Mouse (Mus musculus): Measurements from ENCODE around the gene Sbds. TPM values are rescaled to one million over a fixed set of nuclear protein-coding genes. Genes with fewer than 3 reads are reported as not detected.

The Sbds gene
- polyA plus RNA-seq, 1 experiment from 2014 or later = 83.6 TPM

DNA sequence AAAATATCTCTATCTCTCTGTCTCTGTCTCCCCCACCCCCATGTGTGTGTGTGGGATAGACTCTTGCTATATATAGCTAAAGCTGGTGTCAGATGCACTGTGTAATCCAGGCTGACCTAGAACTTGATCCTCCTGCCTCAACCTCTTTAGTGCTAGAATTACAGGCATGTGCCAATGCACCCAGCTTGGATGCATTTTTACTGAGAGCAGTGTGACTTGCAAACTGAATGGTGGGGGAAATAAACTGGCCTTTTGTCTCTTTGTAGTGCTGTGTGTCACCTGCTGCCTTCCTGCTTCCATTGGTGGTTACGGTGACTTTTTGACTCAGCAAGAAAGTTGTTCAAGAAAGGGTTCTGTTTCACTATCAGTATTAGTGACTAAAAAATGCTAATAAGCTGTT, 59.0 kb downstream of the Sbds start:
- no peaks in the 10 kb centered on the region for H3K9me3 ChIP-seq (ENCODE audit: control insufficient read depth, low read length)
- H3K4me3 ChIP-seq (ENCODE audit: low read length) = no peak overlapping the region
- 0 out of 2 replicates have a peak, but pooled peaks cover 2% of the 10 kb centered on the region for H3K4me1 ChIP-seq (ENCODE audit: control insufficient read depth, insufficient read depth, low read length)
- H3K9ac ChIP-seq (ENCODE audit: low read depth, low read length) = no peak overlapping the region
- no peak for ATAC-seq
- 92% methylated on average over 1 of the region's 1 CpGs for WGBS
- no peaks in the 10 kb centered on the region for H3K27me3 ChIP-seq (replicated peaks; ENCODE audit: control insufficient read depth, insufficient read depth, low read length)
- no peak overlapping the region for H3K27ac ChIP-seq (ENCODE audit: low read length)
- H3K36me3 ChIP-seq (ENCODE audit: control insufficient read depth, insufficient read depth, low read length) = no peaks in the 10 kb centered on the region; the same call in none of the 2 replicates
- no peak overlapping the region for H3K4me2 ChIP-seq (ENCODE audit: low read depth, low read length)

Other genes with a start within 250 kb of the Sbds start
- 74.1 and 89.4 TPM in 2 replicates for gene Asl, start 226.3 kb downstream of the Sbds start, polyA plus RNA-seq (2015; fragmentation: Nextera tagmentation; extraction: Ambion mirVana)
- gene Crcp, start 226.2 kb downstream of the Sbds start, polyA plus RNA-seq (2015; fragmentation: Nextera tagmentation; extraction: Ambion mirVana) = 37.2 and 38.7 TPM in 2 replicates
- 46.4 and 51.7 TPM in 2 replicates for gene Tpst1, start 182.2 kb downstream of the Sbds start, polyA plus RNA-seq (2015; fragmentation: Nextera tagmentation; extraction: Ambion mirVana)
- 3.7 and 4.1 TPM in 2 replicates for gene Kctd7, start 110.7 kb downstream of the Sbds start, polyA plus RNA-seq (2015; fragmentation: Nextera tagmentation; extraction: Ambion mirVana)
- gene Rabgef1, start 83.7 kb downstream of the Sbds start, polyA plus RNA-seq (2015; fragmentation: Nextera tagmentation; extraction: Ambion mirVana) = 26.1 and 26.8 TPM in 2 replicates
- gene Tmem248, start 38.4 kb downstream of the Sbds start, polyA plus RNA-seq (2015; fragmentation: Nextera tagmentation; extraction: Ambion mirVana) = 27.3 and 28.6 TPM in 2 replicates
- 22.6 and 24.8 TPM in 2 replicates for gene Tyw1, start 89 bp upstream of the Sbds start, polyA plus RNA-seq (2015; fragmentation: Nextera tagmentation; extraction: Ambion mirVana)
- 0.09 and 0.27 TPM in 2 replicates for gene Caln1, start 113.9 kb upstream of the Sbds start, polyA plus RNA-seq (2015; fragmentation: Nextera tagmentation; extraction: Ambion mirVana)
- not detected in 2 replicates for gene A330070K13Rik, start 129.1 kb upstream of the Sbds start, polyA plus RNA-seq (2015; fragmentation: Nextera tagmentation; extraction: Ambion mirVana)

Data from intestine, embryonic 16.5 days (tissue).